Mouse (Mus musculus) neural tube, embryonic 11.5 days (tissue): ENCODE measurements around the gene Cish. TPM values are rescaled to one million over a fixed set of nuclear protein-coding genes. Genes with fewer than 3 reads are reported as not detected.

ENCODE experiments used
- ATAC-seq: fragments of 200-750 bp; cut with Nextera tagmentation; 2 replicates; pipeline ENCODE4 v1.8.0; 2017; ENCODE audit warnings: moderate number of reproducible peaks, mild to moderate bottlenecking, moderate TSS enrichment, moderate library complexity; ENCODE audit not compliant: insufficient read depth, low FRiP score, low TSS enrichment
- DNase-seq: peaks from one replicate; pipeline ENCODE4 v3.0.0-alpha.2; 2015; ENCODE audit warnings: low spot score
- H3K27ac ChIP-seq: fragments of 300-500 bp; sonication (generic); 2 replicates; pipeline ENCODE4 v1.5.1; 2014; ENCODE audit warnings: low read depth, mild to moderate bottlenecking, low read length
- H3K27me3 ChIP-seq: fragments of 300-500 bp; sonication (generic); 2 replicates; pipeline ENCODE4 v1.6.1; 2014; ENCODE audit warnings: mild to moderate bottlenecking, low read length, mixed read lengths; ENCODE audit not compliant: control insufficient read depth, insufficient read depth
- H3K36me3 ChIP-seq: fragments of 300-500 bp; sonication (generic); 2 replicates; pipeline ENCODE4 v1.6.1; 2014; ENCODE audit warnings: mild to moderate bottlenecking, low read length, moderate library complexity, mixed read lengths; ENCODE audit not compliant: control insufficient read depth, insufficient read depth
- H3K4me1 ChIP-seq: fragments of 300-500 bp; sonication (generic); 2 replicates; pipeline ENCODE4 v1.6.1; 2014; ENCODE audit warnings: low read length, mixed read lengths; ENCODE audit not compliant: control insufficient read depth, insufficient read depth
- H3K4me2 ChIP-seq: fragments of 300-500 bp; sonication (generic); 2 replicates; pipeline ENCODE4 v1.6.1; 2014; ENCODE audit warnings: low read depth, mild to moderate bottlenecking, moderate library complexity
- H3K4me3 ChIP-seq: fragments of 300-500 bp; sonication (generic); 2 replicates; pipeline ENCODE4 v1.5.1; 2014; ENCODE audit warnings: low read depth, low read length
- H3K9ac ChIP-seq: fragments of 300-500 bp; sonication (generic); 2 replicates; pipeline ENCODE4 v1.6.1; 2014; ENCODE audit warnings: mild to moderate bottlenecking, low read length
- H3K9me3 ChIP-seq: fragments of 300-500 bp; sonication (generic); 2 replicates; pipeline ENCODE4 v1.6.1; 2016; ENCODE audit warnings: low read length; ENCODE audit not compliant: control insufficient read depth
- WGBS: fragments of 180-500 bp; shearing (Covaris S2); extraction: QIAGEN DNeasy Blood & Tissue Kit; methylation state at CpG from one replicate; pipeline ENCODE4 v1.1.7; 2014; 5-methylcytosine and 5-hydroxymethylcytosine counted together
- polyA plus RNA-seq: library from polyadenylated mRNA; unstranded; fragments of >200 nt; fragmentation: Nextera tagmentation; extraction: Ambion mirVana; gene quantifications from 2 replicates; pipeline ENCODE4 v1.2.1, GENCODE M21; 2014

Cish gene
- polyA plus RNA-seq, 1 experiment from 2014 or later, result 5.1 TPM

- H3K27ac ChIP-seq, result no peak overlapping the region
- peak overlapping the region; percentile 19; the same call in 1 of the 2 replicates for H3K4me2 ChIP-seq
- H3K9ac ChIP-seq, result peak overlapping the region; percentile 44
- no peak overlapping the region for H3K4me3 ChIP-seq
- H3K27me3 ChIP-seq, result no peaks in the 10 kb centered on the region
- H3K4me1 ChIP-seq, result peaks cover 7% of the 10 kb centered on the region
- H3K9me3 ChIP-seq, result no peaks in the 10 kb centered on the region
- H3K36me3 ChIP-seq, result no peaks in the 10 kb centered on the region
- no peak for ATAC-seq
- WGBS, result 25% methylated on average over 16 of the region's 16 CpGs
- DNase-seq, result peak; percentile 31
Measured at GRCm38 (mm10) chr9:107279378-107280321, 16.2 kb upstream of the Cish start.

- no peak overlapping the region; the same call in 1 of the 2 replicates for H3K9ac ChIP-seq
- H3K4me1 ChIP-seq, result peaks cover 7% of the 10 kb centered on the region
- H3K9me3 ChIP-seq, result no peaks in the 10 kb centered on the region
- DNase-seq (no peak), ATAC-seq (no peak)
- 54% methylated on average over 13 of the region's 13 CpGs for WGBS
- 0 out of 2 replicates have a peak overlapping the region, but pooled peaks have one; percentile 19 for H3K4me2 ChIP-seq
- no peak overlapping the region for H3K4me3 ChIP-seq
- H3K27me3 ChIP-seq, result no peaks in the 10 kb centered on the region
- no peak overlapping the region for H3K27ac ChIP-seq
- H3K36me3 ChIP-seq, result no peaks in the 10 kb centered on the region
Measured at GRCm38 (mm10) chr9:107280322-107281027, 15.4 kb upstream of the Cish start.

GRCm38 (mm10) chr9:107281241-107281987, 14.4 kb upstream of the Cish start:
- Histone ChIP-seq H3K4me1 (peaks cover 7% of the 10 kb centered on the region), H3K9ac (no peak overlapping the region), H3K4me3 (no peak overlapping the region), H3K27ac (no peak overlapping the region), H3K36me3 (no peaks in the 10 kb centered on the region), H3K4me2 (no peak overlapping the region), H3K27me3 (no peaks in the 10 kb centered on the region), H3K9me3 (no peaks in the 10 kb centered on the region)
- ATAC-seq (no peak), DNase-seq (no peak)
- 89% methylated on average over 5 of the region's 5 CpGs for WGBS

DNA sequence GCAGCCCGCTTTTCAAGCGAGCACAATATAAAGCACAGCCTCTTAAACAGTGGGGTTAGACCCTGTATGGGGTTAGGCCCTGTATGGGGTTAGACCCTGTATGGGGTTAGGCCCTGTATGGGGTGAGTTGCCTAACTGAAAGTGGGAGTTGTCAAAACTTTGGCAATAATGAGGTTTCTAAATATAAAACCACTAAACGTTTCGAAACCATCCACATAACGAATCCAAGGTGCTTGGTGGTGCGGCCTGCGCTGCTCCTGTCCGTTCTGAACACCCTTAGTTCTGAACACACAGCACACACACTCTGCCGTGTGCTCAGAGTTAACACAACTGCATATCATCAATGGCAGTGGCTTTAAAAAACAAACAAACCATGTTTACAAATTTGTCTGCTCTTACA, 12.9 kb upstream of the Cish start:
- Histone ChIP-seq H3K36me3 (no peaks in the 10 kb centered on the region), H3K4me3 (no peak overlapping the region), H3K9ac (no peak overlapping the region), H3K27ac (no peak overlapping the region), H3K27me3 (no peaks in the 10 kb centered on the region), H3K9me3 (no peaks in the 10 kb centered on the region), H3K4me1 (peaks cover 7% of the 10 kb centered on the region), H3K4me2 (no peak overlapping the region)
- WGBS, result 93% methylated on average over 9 of the region's 9 CpGs
- ATAC-seq (no peak), DNase-seq (no peak)

DNA sequence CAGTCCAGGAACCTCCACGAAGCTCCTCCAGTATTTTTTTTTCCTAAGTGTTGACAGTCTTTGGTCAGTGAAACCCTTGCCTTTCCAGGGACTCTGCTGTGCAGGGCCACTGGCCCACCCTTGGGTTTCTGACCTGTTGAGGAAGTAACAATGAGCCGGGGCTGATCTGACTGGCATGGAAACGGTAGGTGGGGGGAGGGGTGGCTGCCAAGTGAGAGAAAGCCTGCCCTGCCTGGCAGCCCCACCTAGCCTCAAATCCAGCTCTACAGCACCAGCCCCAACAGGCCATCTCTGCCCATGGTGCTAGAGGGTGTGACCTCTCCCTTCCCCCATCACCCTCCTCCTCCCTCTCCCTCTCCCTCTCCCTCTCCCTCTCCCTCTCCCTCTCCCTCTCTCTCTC, 10.8 kb upstream of the Cish start:
- Histone ChIP-seq H3K27ac (no peak overlapping the region), H3K9ac (no peak overlapping the region), H3K4me3 (no peak overlapping the region), H3K4me2 (no peak overlapping the region), H3K36me3 (no peaks in the 10 kb centered on the region), H3K4me1 (peaks cover 7% of the 10 kb centered on the region), H3K9me3 (no peaks in the 10 kb centered on the region), H3K27me3 (0 out of 2 replicates have a peak, but pooled peaks cover 3% of the 10 kb centered on the region)
- ATAC-seq (no peak), DNase-seq (no peak)
- 13% methylated on average over 3 of the region's 3 CpGs for WGBS

GRCm38 (mm10) chr9:107287294-107287693, 8.5 kb upstream of the Cish start:
- no peak for ATAC-seq
- H3K9me3 ChIP-seq, result no peaks in the 10 kb centered on the region

DNA sequence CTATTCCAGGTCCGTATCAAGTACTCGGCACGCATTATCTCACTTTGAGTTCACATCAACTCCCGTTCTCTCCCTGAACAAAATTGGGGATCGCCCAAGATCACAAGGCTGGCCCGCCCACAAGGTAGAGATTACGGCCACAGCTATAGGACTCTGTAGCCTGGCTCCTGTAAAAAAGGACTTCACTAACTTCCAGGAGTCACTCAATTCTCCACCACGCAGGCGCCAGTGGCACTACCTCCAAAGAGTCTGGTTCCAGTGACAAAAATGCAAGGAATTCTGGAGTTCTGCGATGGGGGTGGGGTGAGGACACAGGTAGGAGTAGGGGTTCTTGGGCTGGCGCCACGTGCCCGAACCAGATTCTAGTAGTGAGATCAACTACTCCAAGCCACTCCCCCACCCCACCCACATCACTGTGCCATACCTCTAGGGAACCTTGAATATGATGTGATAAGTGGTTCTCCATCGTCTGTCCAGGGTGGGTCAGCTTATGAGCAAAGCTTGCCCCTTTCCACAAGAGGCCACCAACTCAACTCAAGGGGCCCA, 7.6 kb upstream of the Cish start:
- H3K9ac ChIP-seq, result no peak overlapping the region
- no peak overlapping the region for H3K4me2 ChIP-seq
- no peaks in the 10 kb centered on the region for H3K36me3 ChIP-seq
- WGBS, result 88% methylated on average over 14 of the region's 14 CpGs
- H3K4me1 ChIP-seq, result peaks cover 7% of the 10 kb centered on the region; the same call in 1 of the 2 replicates
- no peak overlapping the region for H3K4me3 ChIP-seq
- H3K27ac ChIP-seq, result no peak overlapping the region
- ATAC-seq (no peak), DNase-seq (no peak)
- H3K27me3 ChIP-seq, result 0 out of 2 replicates have a peak, but pooled peaks cover 3% of the 10 kb centered on the region
- no peaks in the 10 kb centered on the region for H3K9me3 ChIP-seq

More at GRCm38 (mm10) chr9:107287294-107287693, 8.5 kb upstream of the Cish start:
- WGBS, result 81% methylated on average over 2 of the region's 2 CpGs
- Histone ChIP-seq H3K4me1 (peaks cover 7% of the 10 kb centered on the region; the same call in 1 of the 2 replicates), H3K27ac (no peak overlapping the region), H3K27me3 (0 out of 2 replicates have a peak, but pooled peaks cover 3% of the 10 kb centered on the region), H3K4me3 (no peak overlapping the region), H3K9ac (no peak overlapping the region), H3K36me3 (no peaks in the 10 kb centered on the region), H3K4me2 (no peak overlapping the region)
- no peak for DNase-seq

- DNase-seq (peak; percentile 7), ATAC-seq (no peak)
- H3K36me3 ChIP-seq, result no peaks in the 10 kb centered on the region
- H3K9me3 ChIP-seq, result no peaks in the 10 kb centered on the region
- H3K27ac ChIP-seq, result no peak overlapping the region
- H3K4me1 ChIP-seq, result peaks cover 7% of the 10 kb centered on the region; the same call in 1 of the 2 replicates
- H3K9ac ChIP-seq, result no peak overlapping the region
- H3K4me3 ChIP-seq, result peak overlapping the region; percentile 38
- 0 out of 2 replicates have a peak, but pooled peaks cover 3% of the 10 kb centered on the region for H3K27me3 ChIP-seq
- WGBS, result 27% methylated on average over 8 of the region's 8 CpGs
- H3K4me2 ChIP-seq, result peak overlapping the region; percentile 77
Measured at GRCm38 (mm10) chr9:107288711-107289110, 7.1 kb upstream of the Cish start.
